Mouse (Mus musculus) lung, embryonic 16.5 days (tissue): ENCODE measurements around the gene Fndc11. TPM values are rescaled to one million over a fixed set of nuclear protein-coding genes. Genes with fewer than 3 reads are reported as not detected.
A peak's percentile ranks its signal among the peaks of the same experiment; 100 is the strongest.

Experiments used
- ATAC-seq: fragments of 200-750 bp; cut with Nextera tagmentation; 2 replicates; pipeline ENCODE4 v1.8.0; 2017; ENCODE audit warnings: low read depth, mild to moderate bottlenecking, moderate library complexity
- H3K27ac ChIP-seq: fragments of 300-500 bp; sonication (generic); 2 replicates; pipeline ENCODE4 v1.5.1; 2014; ENCODE audit warnings: mild to moderate bottlenecking, control low read depth, low read length
- H3K27me3 ChIP-seq: fragments of 300-500 bp; sonication (generic); 2 replicates; pipeline ENCODE4 v1.6.1; 2014; ENCODE audit warnings: low read depth, low read length, mixed read lengths; ENCODE audit not compliant: control insufficient read depth, insufficient read depth
- H3K36me3 ChIP-seq: fragments of 300-500 bp; sonication (generic); 2 replicates; pipeline ENCODE4 v1.6.1; 2014; ENCODE audit warnings: low read length; ENCODE audit not compliant: control insufficient read depth, insufficient read depth
- H3K4me1 ChIP-seq: fragments of 300-500 bp; sonication (generic); replicated peaks from 2 replicates; pipeline ENCODE4 v1.6.1; 2014; ENCODE audit warnings: low read length, mixed read lengths; ENCODE audit not compliant: control insufficient read depth, insufficient read depth
- H3K4me2 ChIP-seq: fragments of 300-500 bp; sonication (generic); 2 replicates; pipeline ENCODE4 v1.6.1; 2014; ENCODE audit warnings: low read depth, low read length, control low read depth
- H3K4me3 ChIP-seq: fragments of 300-500 bp; sonication (generic); 2 replicates; pipeline ENCODE4 v1.5.1; 2014; ENCODE audit warnings: mild to moderate bottlenecking, low read length, control low read depth
- H3K9ac ChIP-seq: fragments of 300-500 bp; sonication (generic); 2 replicates; pipeline ENCODE4 v1.6.1; 2014; ENCODE audit warnings: low read length, control low read depth
- H3K9me3 ChIP-seq: fragments of 300-500 bp; sonication (generic); 2 replicates; pipeline ENCODE4 v1.6.1; 2016; ENCODE audit warnings: low read length; ENCODE audit not compliant: control insufficient read depth
- WGBS: fragments of 180-500 bp; shearing (Covaris S2); extraction: QIAGEN DNeasy Blood & Tissue Kit; methylation state at CpG from one replicate; pipeline ENCODE4 v1.1.7; 2014; 5-methylcytosine and 5-hydroxymethylcytosine counted together
- polyA plus RNA-seq: library from polyadenylated mRNA; unstranded; fragments of >200 nt; fragmentation: Nextera tagmentation; extraction: Ambion mirVana; gene quantifications from 2 replicates; pipeline ENCODE4 v1.2.1, GENCODE M21; 2015

The Fndc11 gene
- 0.35 and 0.43 TPM in 2 replicates for polyA plus RNA-seq

GRCm38 (mm10) chr2:181219538-181220216 lies at the start of gene Fndc11:
Fndc11 (plus strand) TSS chr2:181220013.
- Histone ChIP-seq H3K9me3 (no peaks in the 10 kb centered on the region), H3K27ac (peak within 1 kb of the TSS; percentile 98), H3K27me3 (no peaks in the 10 kb centered on the region), H3K4me1 (peaks cover 17% of the 10 kb centered on the region), H3K9ac (peak within 1 kb of the TSS; percentile 51), H3K4me3 (peak within 1 kb of the TSS; percentile 44), H3K36me3 (no peaks in the 10 kb centered on the region), H3K4me2 (peak within 1 kb of the TSS; percentile 65)
- WGBS, result 1% methylated on average over 25 of the region's 25 CpGs
- ATAC-seq, result peak; percentile 98

- H3K9me3 ChIP-seq, result no peaks in the 10 kb centered on the region
- H3K9ac ChIP-seq, result no peak overlapping the region
- H3K27me3 ChIP-seq, result no peaks in the 10 kb centered on the region
- no peaks in the 10 kb centered on the region for H3K4me1 ChIP-seq
- H3K4me2 ChIP-seq, result no peak overlapping the region
- no peak for ATAC-seq
- H3K4me3 ChIP-seq, result no peak overlapping the region
- H3K27ac ChIP-seq, result no peak overlapping the region
- WGBS, result 83% methylated on average over 3 of the region's 3 CpGs
- H3K36me3 ChIP-seq, result no peaks in the 10 kb centered on the region
Observed at GRCm38 (mm10) chr2:181174646-181175045, 45.2 kb upstream of the Fndc11 start.

- no peak overlapping the region for H3K27ac ChIP-seq
- no peaks in the 10 kb centered on the region for H3K27me3 ChIP-seq
- no peaks in the 10 kb centered on the region for H3K36me3 ChIP-seq
- no peak overlapping the region for H3K4me3 ChIP-seq
- H3K9ac ChIP-seq, result no peak overlapping the region
- H3K4me1 ChIP-seq, result no peaks in the 10 kb centered on the region
- H3K4me2 ChIP-seq, result no peak overlapping the region
- H3K9me3 ChIP-seq, result no peaks in the 10 kb centered on the region
- 70% methylated on average over 3 of the region's 3 CpGs for WGBS
- no peak for ATAC-seq
Observed at GRCm38 (mm10) chr2:181178015-181178414, 41.8 kb upstream of the Fndc11 start.

GRCm38 (mm10) chr2:181178471-181178870 lies 41.3 kb upstream of the Fndc11 start:
- Histone ChIP-seq H3K9ac (no peak overlapping the region), H3K36me3 (no peaks in the 10 kb centered on the region), H3K4me1 (no peaks in the 10 kb centered on the region), H3K9me3 (no peaks in the 10 kb centered on the region), H3K4me3 (no peak overlapping the region), H3K27ac (no peak overlapping the region), H3K27me3 (no peaks in the 10 kb centered on the region), H3K4me2 (no peak overlapping the region)
- 58% methylated on average over 5 of the region's 5 CpGs for WGBS
- ATAC-seq, result no peak

GRCm38 (mm10) chr2:181180898-181181297 lies 38.9 kb upstream of the Fndc11 start:
- no peaks in the 10 kb centered on the region for H3K36me3 ChIP-seq
- H3K27ac ChIP-seq, result no peak overlapping the region
- H3K4me1 ChIP-seq, result no peaks in the 10 kb centered on the region
- H3K9me3 ChIP-seq, result no peaks in the 10 kb centered on the region
- WGBS, result 72% methylated on average over 6 of the region's 6 CpGs
- H3K4me3 ChIP-seq, result no peak overlapping the region
- ATAC-seq, result no peak
- H3K9ac ChIP-seq, result no peak overlapping the region
- no peak overlapping the region for H3K4me2 ChIP-seq
- H3K27me3 ChIP-seq, result no peaks in the 10 kb centered on the region

- Histone ChIP-seq H3K4me3 (peak overlapping the region; percentile 76), H3K9me3 (no peaks in the 10 kb centered on the region), H3K9ac (peak overlapping the region; percentile 90), H3K4me2 (peak overlapping the region; percentile 78), H3K4me1 (peaks cover 5% of the 10 kb centered on the region; the same call in 1 of the 2 replicates), H3K36me3 (no peaks in the 10 kb centered on the region), H3K27me3 (no peaks in the 10 kb centered on the region), H3K27ac (peak overlapping the region; percentile 96)
- peak; percentile 75 for ATAC-seq
- 0% methylated on average over 14 of the region's 14 CpGs for WGBS
Observed at GRCm38 (mm10) chr2:181186635-181187034, 33.2 kb upstream of the Fndc11 start.

- no peaks in the 10 kb centered on the region for H3K36me3 ChIP-seq
- WGBS, result under 1% methylated on average over 64 of the region's 64 CpGs
- no peaks in the 10 kb centered on the region for H3K27me3 ChIP-seq
- peak within 1 kb of the TSS; percentile 90 for H3K9ac ChIP-seq
- peak within 1 kb of the TSS; percentile 78 for H3K4me2 ChIP-seq
- H3K4me1 ChIP-seq, result peaks cover 5% of the 10 kb centered on the region; the same call in 1 of the 2 replicates
- peak; percentile 96 for ATAC-seq
- H3K27ac ChIP-seq, result peak within 1 kb of the TSS; percentile 96
- H3K4me3 ChIP-seq, result peak within 1 kb of the TSS; percentile 76
- H3K9me3 ChIP-seq, result no peaks in the 10 kb centered on the region
Observed at GRCm38 (mm10) chr2:181187121-181188000, 32.5 kb upstream of the Fndc11 start, which contains the start of gene Ppdpf. Ppdpf (plus strand) TSS chr2:181187247.

- Histone ChIP-seq H3K36me3 (no peaks in the 10 kb centered on the region), H3K9me3 (no peaks in the 10 kb centered on the region), H3K4me1 (peaks cover 5% of the 10 kb centered on the region; the same call in 1 of the 2 replicates), H3K4me2 (peak overlapping the region; percentile 78; the same call in 1 of the 2 replicates), H3K27me3 (no peaks in the 10 kb centered on the region), H3K4me3 (peak overlapping the region; percentile 76; the same call in 1 of the 2 replicates), H3K27ac (peak overlapping the region; percentile 96; the same call in 1 of the 2 replicates), H3K9ac (peak overlapping the region; percentile 5; the same call in 1 of the 2 replicates)
- 41% methylated on average over 2 of the region's 2 CpGs for WGBS
- no peak for ATAC-seq
Observed at GRCm38 (mm10) chr2:181188681-181189080, 31.1 kb upstream of the Fndc11 start.

- H3K27me3 ChIP-seq, result no peaks in the 10 kb centered on the region
- 79% methylated on average over 1 of the region's 1 CpGs for WGBS
- no peak overlapping the region for H3K27ac ChIP-seq
- no peak for ATAC-seq
- no peaks in the 10 kb centered on the region for H3K9me3 ChIP-seq
- no peaks in the 10 kb centered on the region for H3K36me3 ChIP-seq
- peaks cover 5% of the 10 kb centered on the region; the same call in 1 of the 2 replicates for H3K4me1 ChIP-seq
- no peak overlapping the region for H3K4me3 ChIP-seq
- no peak overlapping the region for H3K9ac ChIP-seq
- no peak overlapping the region for H3K4me2 ChIP-seq
Observed at GRCm38 (mm10) chr2:181189321-181189720, 30.5 kb upstream of the Fndc11 start.
